Mouse (Mus musculus) forebrain, embryonic 11.5 days (tissue): ENCODE data around the gene Nfic. TPM values are rescaled to one million over a fixed set of nuclear protein-coding genes. Genes with fewer than 3 reads are reported as not detected.
A peak's percentile ranks its signal among the peaks of the same experiment; 100 is the strongest.

Experiments
- ATAC-seq: fragments of 200-750 bp; cut with Nextera tagmentation; replicated peaks from 2 replicates; pipeline ENCODE4 v1.8.0; 2017; ENCODE audit warnings: moderate TSS enrichment; ENCODE audit not compliant: low FRiP score
- DNase-seq: peaks from one replicate; pipeline ENCODE4 v3.0.0-alpha.2; 2017; ENCODE audit warnings: low spot score
- H3K27ac ChIP-seq: fragments of 300-500 bp; sonication (generic); 2 replicates; pipeline ENCODE4 v1.5.1; 2014; ENCODE audit warnings: low read depth, low read length
- H3K27me3 ChIP-seq: fragments of 300-500 bp; sonication (generic); 2 replicates; pipeline ENCODE4 v1.6.1; 2014; ENCODE audit warnings: mild to moderate bottlenecking, low read length, mixed read lengths; ENCODE audit not compliant: control insufficient read depth, insufficient read depth
- H3K36me3 ChIP-seq: fragments of 300-500 bp; sonication (generic); 2 replicates; pipeline ENCODE4 v1.6.1; 2014; ENCODE audit warnings: mild to moderate bottlenecking, low read length, moderate library complexity, mixed read lengths; ENCODE audit not compliant: control insufficient read depth, insufficient read depth
- H3K4me1 ChIP-seq: fragments of 300-500 bp; sonication (generic); replicated peaks from 2 replicates; pipeline ENCODE4 v1.6.1; 2014; ENCODE audit warnings: low read length, mixed read lengths; ENCODE audit not compliant: control insufficient read depth, insufficient read depth
- H3K4me2 ChIP-seq: fragments of 300-500 bp; sonication (generic); 2 replicates; pipeline ENCODE4 v1.6.1; 2014; ENCODE audit warnings: low read depth, mild to moderate bottlenecking, low read length, moderate library complexity, mixed read lengths; ENCODE audit not compliant: severe bottlenecking
- H3K4me3 ChIP-seq: fragments of 300-500 bp; sonication (generic); 2 replicates; pipeline ENCODE4 v1.5.1; 2014; ENCODE audit warnings: low read depth, low read length
- H3K9ac ChIP-seq: fragments of 300-500 bp; sonication (generic); 2 replicates; pipeline ENCODE4 v1.6.1; 2014; ENCODE audit warnings: low read length
- H3K9me3 ChIP-seq: fragments of 300-500 bp; sonication (generic); 2 replicates; pipeline ENCODE4 v1.6.1; 2016; ENCODE audit warnings: low read length, mixed read lengths; ENCODE audit not compliant: control insufficient read depth
- WGBS: fragments of 180-500 bp; shearing (Covaris S2); extraction: QIAGEN DNeasy Blood & Tissue Kit; methylation state at CpG from one replicate; pipeline ENCODE4 v1.1.7; 2014; 5-methylcytosine and 5-hydroxymethylcytosine counted together
- polyA plus RNA-seq: library from polyadenylated mRNA; unstranded; fragments of >200 nt; fragmentation: Nextera tagmentation; extraction: Ambion mirVana; gene quantifications from 2 replicates; pipeline ENCODE4 v1.2.1, GENCODE M21; 2014

Nfic gene
- polyA plus RNA-seq, 1 experiment from 2014 or later = 10.8 TPM

DNA sequence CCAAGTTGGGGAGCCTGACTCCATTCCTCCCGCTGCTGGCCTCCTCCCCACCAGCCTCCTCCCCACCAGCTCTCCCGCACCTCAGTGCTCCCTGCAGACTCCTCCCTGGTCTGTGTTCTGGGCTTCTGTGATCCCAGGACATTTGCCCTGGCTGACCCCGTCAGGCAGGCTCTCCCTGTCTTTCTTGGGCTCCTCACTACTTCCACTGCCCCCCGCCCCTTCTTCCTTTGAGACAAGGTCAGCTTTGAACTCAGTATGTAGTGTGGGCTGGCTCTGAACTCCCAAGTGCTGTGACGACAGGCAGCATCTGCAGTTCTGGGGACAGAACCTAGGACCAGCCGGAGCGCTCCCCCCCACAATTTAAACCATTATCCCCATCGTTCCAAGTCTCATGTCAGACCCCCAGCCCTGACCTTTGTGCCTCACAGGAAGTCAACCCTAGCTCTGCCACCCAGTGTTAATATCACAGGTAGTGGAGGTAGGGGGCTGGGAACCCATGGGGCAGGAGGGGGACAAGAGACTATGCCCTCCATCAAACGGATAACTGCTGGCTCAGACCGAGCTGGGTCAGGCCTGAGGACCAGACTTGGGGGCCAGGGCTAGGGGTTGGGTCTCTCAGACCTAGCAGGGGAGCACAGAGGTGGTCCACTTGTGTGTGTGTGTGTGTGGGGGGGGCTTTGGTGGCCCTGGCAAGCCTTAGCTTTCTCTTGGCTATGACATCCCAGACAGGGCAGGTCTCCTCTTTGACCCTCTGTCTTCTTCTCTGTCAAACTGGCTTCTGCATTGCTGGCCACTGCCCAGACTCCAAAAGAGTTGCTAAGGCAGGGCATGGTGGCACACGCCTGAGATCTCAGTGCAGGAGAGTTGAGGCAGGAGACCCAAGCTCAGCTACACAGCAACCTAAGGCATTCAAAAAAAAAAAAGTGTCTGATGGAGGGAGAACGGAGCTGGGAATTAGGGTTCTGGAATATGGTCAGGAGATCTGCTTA lies 37.9 kb downstream of the Nfic start:
- H3K27ac ChIP-seq = peak overlapping the region; percentile 46; the same call in 1 of the 2 replicates
- peak overlapping the region; percentile 73 for H3K4me2 ChIP-seq
- no peaks in the 10 kb centered on the region for H3K27me3 ChIP-seq
- no peaks in the 10 kb centered on the region; the same call in 1 of the 2 replicates for H3K36me3 ChIP-seq
- no peak for DNase-seq
- peak overlapping the region; percentile 33 for H3K4me3 ChIP-seq
- peaks cover 36% of the 10 kb centered on the region for H3K4me1 ChIP-seq
- ATAC-seq = no peak
- peak overlapping the region; percentile 55 for H3K9ac ChIP-seq
- H3K9me3 ChIP-seq = no peaks in the 10 kb centered on the region
- WGBS = 42% methylated on average over 12 of the region's 12 CpGs

DNA sequence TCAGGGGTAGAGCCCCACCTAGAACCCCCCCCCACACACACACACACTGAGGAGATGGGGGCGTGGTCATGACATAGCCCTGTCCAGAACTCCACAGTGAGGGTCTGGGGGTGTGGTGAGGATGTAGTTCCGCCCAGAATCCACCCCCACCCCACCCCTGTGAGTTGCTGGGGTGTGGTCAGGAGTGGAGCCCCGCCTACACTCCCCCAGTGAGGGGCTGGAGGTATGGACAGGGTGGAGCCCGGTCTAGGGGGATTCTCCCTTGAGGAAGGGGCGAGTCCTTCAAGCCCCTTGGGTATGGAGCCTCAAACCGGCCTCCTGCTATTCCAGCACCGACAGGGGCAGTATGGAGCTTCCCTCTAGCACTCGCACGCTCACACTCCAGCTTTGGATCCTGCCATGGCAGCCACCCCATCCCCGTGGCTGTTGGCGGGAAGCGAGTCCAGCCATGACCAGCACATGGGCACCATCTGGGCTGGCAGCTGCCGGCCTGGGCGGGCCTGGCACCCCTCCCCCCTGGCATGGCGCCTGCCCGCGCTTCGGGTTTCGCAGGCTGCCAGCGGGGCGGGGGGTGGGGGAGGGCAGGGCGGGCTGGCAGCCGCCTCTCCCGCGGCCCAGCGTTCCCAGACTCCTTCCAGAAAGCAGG lies 38.7 kb downstream of the Nfic start:
- H3K4me3 ChIP-seq = peak overlapping the region; percentile 33
- H3K36me3 ChIP-seq = no peaks in the 10 kb centered on the region; the same call in 1 of the 2 replicates
- H3K9ac ChIP-seq = peak overlapping the region; percentile 55
- H3K27me3 ChIP-seq = no peaks in the 10 kb centered on the region
- DNase-seq = peak; percentile 89
- H3K4me2 ChIP-seq = peak overlapping the region; percentile 73
- H3K9me3 ChIP-seq = no peaks in the 10 kb centered on the region
- WGBS = 2% methylated on average over 26 of the region's 26 CpGs
- H3K27ac ChIP-seq = peak overlapping the region; percentile 46
- H3K4me1 ChIP-seq = peaks cover 36% of the 10 kb centered on the region
- peak; percentile 83 for ATAC-seq

DNA sequence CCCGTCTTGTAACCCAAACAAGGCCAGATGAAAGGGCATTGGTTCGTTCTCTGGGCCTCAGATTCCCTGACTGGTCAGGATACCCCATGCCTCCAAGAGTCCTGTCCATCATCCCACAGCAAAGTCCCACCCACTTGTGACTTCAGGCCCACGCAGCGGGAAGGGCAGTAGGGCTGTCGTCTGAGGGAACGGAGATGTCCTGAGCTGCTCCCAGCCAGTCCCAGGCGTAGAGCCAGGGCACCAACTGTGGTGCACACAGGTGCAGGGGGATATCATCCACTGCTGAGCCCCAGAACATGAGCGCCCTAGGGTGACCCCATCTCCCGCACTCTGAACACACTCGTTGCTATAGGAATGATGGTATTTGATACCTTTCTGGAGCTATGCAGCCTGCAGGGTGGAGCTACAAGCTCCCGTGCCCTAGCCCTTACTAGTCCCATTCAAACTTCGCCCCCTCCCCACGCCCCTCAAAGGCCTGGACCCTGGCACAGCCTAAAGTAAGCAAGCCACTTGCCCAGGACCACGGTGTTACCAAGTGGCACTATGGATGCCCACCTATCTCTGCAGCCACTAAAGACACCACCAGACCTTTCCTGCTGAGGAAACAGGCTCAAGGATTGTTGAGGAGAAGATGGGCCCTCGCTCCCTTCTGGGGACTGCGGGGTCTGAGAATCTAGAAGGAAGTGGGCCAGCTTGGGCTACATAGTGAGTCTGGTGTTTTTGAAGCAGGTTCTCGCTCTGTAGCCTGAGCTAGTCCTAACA lies 39.7 kb downstream of the Nfic start:
- H3K9me3 ChIP-seq = no peaks in the 10 kb centered on the region
- WGBS = 67% methylated on average over 17 of the region's 17 CpGs
- no peak for ATAC-seq
- H3K27ac ChIP-seq = peak overlapping the region; percentile 9; the same call in 1 of the 2 replicates
- DNase-seq = no peak
- no peak overlapping the region for H3K4me2 ChIP-seq
- no peaks in the 10 kb centered on the region; the same call in 1 of the 2 replicates for H3K36me3 ChIP-seq
- peaks cover 36% of the 10 kb centered on the region for H3K4me1 ChIP-seq
- no peaks in the 10 kb centered on the region for H3K27me3 ChIP-seq
- H3K9ac ChIP-seq = no peak overlapping the region
- no peak overlapping the region for H3K4me3 ChIP-seq

DNA sequence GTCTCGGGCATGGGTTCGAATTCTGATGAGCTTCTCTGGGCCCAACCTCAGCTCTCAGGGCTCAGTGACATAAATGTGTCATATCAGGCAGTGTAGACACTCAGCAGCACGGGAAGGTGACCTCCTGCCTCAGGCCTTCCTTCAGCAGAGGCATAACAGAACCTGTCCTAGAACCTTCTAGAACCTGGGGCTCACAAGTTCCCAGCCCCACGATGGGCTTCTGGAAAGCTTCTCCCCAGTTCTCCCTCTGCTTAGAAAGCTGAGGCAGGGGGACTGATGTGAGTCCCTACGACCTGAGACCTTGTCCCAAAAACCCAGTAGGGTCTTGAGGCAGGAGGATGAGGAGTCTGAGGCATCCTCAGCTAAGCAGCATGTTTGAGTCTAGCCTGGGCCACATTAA lies 40.3 kb downstream of the Nfic start:
- no peak overlapping the region; the same call in 1 of the 2 replicates for H3K9ac ChIP-seq
- no peak overlapping the region for H3K27ac ChIP-seq
- DNase-seq = no peak
- 81% methylated on average over 5 of the region's 5 CpGs for WGBS
- H3K4me3 ChIP-seq = no peak overlapping the region
- H3K27me3 ChIP-seq = no peaks in the 10 kb centered on the region
- ATAC-seq = no peak
- H3K4me1 ChIP-seq = peaks cover 36% of the 10 kb centered on the region
- no peaks in the 10 kb centered on the region for H3K9me3 ChIP-seq
- H3K36me3 ChIP-seq = no peaks in the 10 kb centered on the region; the same call in 1 of the 2 replicates
- H3K4me2 ChIP-seq = no peak overlapping the region

DNA sequence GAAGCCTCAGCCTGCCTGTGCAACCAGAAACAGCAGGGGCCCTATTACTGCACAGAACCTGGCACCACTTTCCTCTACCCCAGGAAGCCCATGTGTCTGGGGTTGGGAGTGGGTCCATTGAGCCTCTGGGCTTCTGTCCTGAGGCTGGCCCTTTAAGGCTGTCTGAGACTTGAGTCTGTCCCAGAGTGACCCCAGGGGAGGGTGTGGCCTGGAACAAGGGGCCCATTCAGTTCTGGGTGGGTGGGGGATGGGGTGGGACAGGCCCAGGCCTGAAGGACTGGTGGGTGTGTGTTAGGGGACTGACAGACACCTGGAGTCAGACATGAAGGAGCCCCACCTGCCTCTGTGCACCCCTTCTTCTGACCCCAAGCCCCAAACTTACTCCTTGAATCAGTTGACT lies 40.8 kb downstream of the Nfic start:
- Histone ChIP-seq H3K36me3 (no peaks in the 10 kb centered on the region; the same call in 1 of the 2 replicates), H3K4me2 (no peak overlapping the region), H3K4me1 (peaks cover 38% of the 10 kb centered on the region), H3K27me3 (no peaks in the 10 kb centered on the region), H3K9ac (no peak overlapping the region; the same call in 1 of the 2 replicates), H3K27ac (no peak overlapping the region), H3K9me3 (no peaks in the 10 kb centered on the region), H3K4me3 (no peak overlapping the region)
- DNase-seq (peak; percentile 76), ATAC-seq (no peak)

- peaks cover 40% of the 10 kb centered on the region for H3K4me1 ChIP-seq
- no peaks in the 10 kb centered on the region for H3K36me3 ChIP-seq
- 28% methylated on average over 26 of the region's 26 CpGs for WGBS
- H3K27ac ChIP-seq = 0 out of 2 replicates have a peak overlapping the region, but pooled peaks have one; percentile 18
- peak overlapping the region; percentile 40 for H3K4me2 ChIP-seq
- peak overlapping the region; percentile 12; the same call in 1 of the 2 replicates for H3K4me3 ChIP-seq
- H3K9me3 ChIP-seq = no peaks in the 10 kb centered on the region
- DNase-seq (peak; percentile 81), ATAC-seq (no peak)
- H3K27me3 ChIP-seq = peaks cover under 1% of the 10 kb centered on the region; the same call in 1 of the 2 replicates
- H3K9ac ChIP-seq = peak overlapping the region; percentile 53
These were observed 41.8 kb downstream of the Nfic start for GRCm38 (mm10) chr10:81413310-81414261.

GRCm38 (mm10) chr10:81412586-81413309 lies 42.7 kb downstream of the Nfic start:
- H3K4me1 ChIP-seq = peaks cover 42% of the 10 kb centered on the region

More at GRCm38 (mm10) chr10:81412586-81413309, 42.7 kb downstream of the Nfic start:
- ATAC-seq = no peak
- 80% methylated on average over 16 of the region's 16 CpGs for WGBS
- no peaks in the 10 kb centered on the region for H3K9me3 ChIP-seq
- no peaks in the 10 kb centered on the region for H3K36me3 ChIP-seq
- DNase-seq = no peak
- H3K27ac ChIP-seq = no peak overlapping the region
- H3K4me3 ChIP-seq = no peak overlapping the region
- H3K27me3 ChIP-seq = peaks cover 9% of the 10 kb centered on the region
- no peak overlapping the region for H3K9ac ChIP-seq
- H3K4me2 ChIP-seq = no peak overlapping the region
